Mouse (Mus musculus) embryonic facial prominence, embryonic 15.5 days (tissue): ENCODE data around the gene Cadps. TPM values are rescaled to one million over a fixed set of nuclear protein-coding genes. Genes with fewer than 3 reads are reported as not detected.

Experiments used
- ATAC-seq: fragments of 200-750 bp; cut with Nextera tagmentation; 2 replicates; pipeline ENCODE4 v1.8.0; 2017; ENCODE audit warnings: low read depth, moderate TSS enrichment; ENCODE audit not compliant: insufficient number of reproducible peaks, low FRiP score, low TSS enrichment
- H3K27ac ChIP-seq: fragments of 300-500 bp; sonication (generic); replicated peaks from 2 replicates; pipeline ENCODE4 v1.5.1; 2015; ENCODE audit warnings: mild to moderate bottlenecking, inconsistent platforms
- H3K27me3 ChIP-seq: fragments of 300-500 bp; sonication (generic); 2 replicates; pipeline ENCODE4 v1.6.1; 2015; ENCODE audit warnings: inconsistent platforms
- H3K36me3 ChIP-seq: fragments of 300-500 bp; sonication (generic); 2 replicates; pipeline ENCODE4 v1.6.1; 2015; ENCODE audit warnings: mild to moderate bottlenecking, inconsistent platforms
- H3K4me1 ChIP-seq: fragments of 300-500 bp; sonication (generic); 2 replicates; pipeline ENCODE4 v1.6.1; 2015; ENCODE audit warnings: inconsistent platforms
- H3K4me2 ChIP-seq: fragments of 300-500 bp; sonication (generic); replicated peaks from 2 replicates; pipeline ENCODE4 v1.6.1; 2015; ENCODE audit warnings: mild to moderate bottlenecking, inconsistent platforms
- H3K4me3 ChIP-seq: fragments of 300-500 bp; sonication (generic); replicated peaks from 2 replicates; pipeline ENCODE4 v1.5.1; 2015; ENCODE audit warnings: mild to moderate bottlenecking, inconsistent platforms
- H3K9ac ChIP-seq: fragments of 300-500 bp; sonication (generic); 2 replicates; pipeline ENCODE4 v1.6.1; 2015; ENCODE audit warnings: inconsistent platforms
- H3K9me3 ChIP-seq: fragments of 300-500 bp; sonication (generic); replicated peaks from 2 replicates; pipeline ENCODE4 v1.6.1; 2016; ENCODE audit warnings: inconsistent platforms
- WGBS: fragments of 180-500 bp; shearing (Covaris S2); methylation state at CpG from one replicate; pipeline ENCODE4 v1.1.7; 2015; 5-methylcytosine and 5-hydroxymethylcytosine counted together
- polyA plus RNA-seq: library from polyadenylated mRNA; unstranded; fragments of >200 nt; fragmentation: Nextera tagmentation; extraction: Ambion mirVana; gene quantifications from 2 replicates; pipeline ENCODE4 v1.2.1, GENCODE M21; 2015

Cadps gene
- polyA plus RNA-seq, 1 experiment from 2014 or later, result 1.4 TPM

DNA sequence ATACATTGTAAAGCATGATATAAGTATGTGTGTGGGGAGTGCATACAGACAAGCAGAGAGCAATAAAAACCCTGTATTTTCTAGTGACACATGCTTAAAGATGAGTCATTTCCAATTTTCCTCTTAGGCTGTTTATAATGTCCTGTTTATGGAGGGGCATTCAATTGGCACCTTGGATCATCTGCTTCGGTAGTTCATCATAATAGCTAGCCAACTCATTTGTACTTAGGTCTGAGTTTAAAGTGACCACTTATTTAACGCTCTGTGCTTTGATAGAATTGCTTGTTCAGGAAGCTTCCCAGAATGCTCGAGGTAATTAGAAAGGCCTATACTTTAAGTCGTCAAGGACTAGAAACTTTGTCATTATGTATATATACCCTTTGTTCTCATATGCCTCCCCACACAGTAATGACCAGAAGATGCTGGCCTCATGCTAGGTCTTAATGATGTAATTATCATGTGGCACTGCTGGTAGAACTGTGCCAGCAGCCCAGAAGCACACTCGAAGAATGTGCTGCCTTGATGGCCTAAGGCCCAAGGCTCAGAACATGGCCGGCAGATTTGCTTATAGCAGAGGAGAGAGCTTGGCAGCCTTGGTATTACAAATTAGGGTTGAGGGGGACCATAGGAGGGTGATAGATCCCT is 179.9 kb downstream of the Cadps start:
- Histone ChIP-seq H3K9ac (no peak overlapping the region), H3K4me3 (no peak overlapping the region), H3K36me3 (no peaks in the 10 kb centered on the region), H3K4me2 (no peak overlapping the region), H3K4me1 (no peaks in the 10 kb centered on the region), H3K27ac (no peak overlapping the region), H3K27me3 (no peaks in the 10 kb centered on the region), H3K9me3 (no peaks in the 10 kb centered on the region)
- 80% methylated on average over 6 of the region's 6 CpGs for WGBS
- no peak for ATAC-seq

DNA sequence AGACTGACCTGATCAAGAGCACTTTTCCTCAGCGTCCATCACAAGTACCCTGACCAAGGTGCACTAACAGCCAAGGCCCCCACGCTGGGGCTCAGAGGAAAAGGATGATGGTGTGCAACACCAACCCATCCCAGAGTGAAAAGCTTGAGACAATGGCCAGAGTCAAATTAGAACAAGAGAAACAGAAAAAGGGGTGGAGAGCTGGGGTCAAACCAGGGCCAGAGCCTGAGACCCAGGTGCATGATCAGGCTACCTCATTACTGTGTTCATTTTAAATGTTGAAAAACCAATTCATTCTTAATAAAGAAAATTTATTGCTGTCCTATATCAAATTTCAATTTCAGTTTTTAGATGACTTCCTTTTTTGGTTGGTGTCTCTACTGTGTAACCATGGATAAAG is 184.1 kb downstream of the Cadps start:
- Histone ChIP-seq H3K9ac (no peak overlapping the region), H3K27ac (no peak overlapping the region), H3K4me1 (no peaks in the 10 kb centered on the region), H3K9me3 (no peaks in the 10 kb centered on the region), H3K27me3 (no peaks in the 10 kb centered on the region), H3K36me3 (no peaks in the 10 kb centered on the region), H3K4me3 (no peak overlapping the region), H3K4me2 (no peak overlapping the region)
- 64% methylated on average over 2 of the region's 2 CpGs for WGBS
- no peak for ATAC-seq

DNA sequence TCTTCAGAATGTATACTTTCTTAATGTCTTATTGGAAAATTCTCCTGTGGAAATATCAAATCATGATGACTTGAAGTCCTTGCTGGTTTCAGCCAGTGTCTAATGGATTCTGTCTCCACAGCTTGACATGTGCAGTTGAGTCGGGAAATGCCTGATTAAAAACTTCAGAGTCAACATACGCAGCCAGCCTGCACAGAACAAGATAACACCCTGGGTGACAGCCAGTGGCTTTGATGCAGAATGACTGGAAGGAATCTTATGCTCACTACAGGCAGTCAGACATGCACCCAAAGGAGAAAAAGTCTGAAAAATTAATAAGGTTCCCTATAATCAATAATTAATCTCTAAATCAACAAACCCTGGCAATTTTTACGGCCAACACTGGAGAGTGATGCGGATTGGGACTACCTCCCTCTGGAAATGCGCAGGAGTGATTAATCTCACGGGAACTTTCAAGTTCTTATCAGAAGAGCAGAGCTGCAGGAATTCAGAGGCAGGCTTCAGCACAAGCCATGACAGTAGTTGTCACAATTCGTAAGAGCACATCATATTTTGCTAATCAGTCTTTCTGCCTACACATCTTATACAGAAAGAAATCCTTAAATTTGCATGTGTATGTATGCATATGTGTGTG is 185.6 kb downstream of the Cadps start:
- H3K9ac ChIP-seq, result no peak overlapping the region
- H3K9me3 ChIP-seq, result no peaks in the 10 kb centered on the region
- WGBS, result 75% methylated on average over 7 of the region's 7 CpGs
- H3K4me2 ChIP-seq, result no peak overlapping the region
- H3K4me1 ChIP-seq, result no peaks in the 10 kb centered on the region
- no peak for ATAC-seq
- H3K27ac ChIP-seq, result no peak overlapping the region
- H3K4me3 ChIP-seq, result no peak overlapping the region
- H3K36me3 ChIP-seq, result no peaks in the 10 kb centered on the region
- H3K27me3 ChIP-seq, result no peaks in the 10 kb centered on the region

GRCm38 (mm10) chr14:12624256-12625130 is 198.4 kb downstream of the Cadps start:
- 76% methylated on average over 11 of the region's 11 CpGs for WGBS
- Histone ChIP-seq H3K9ac (no peak overlapping the region), H3K27me3 (no peaks in the 10 kb centered on the region), H3K9me3 (no peaks in the 10 kb centered on the region), H3K27ac (no peak overlapping the region), H3K4me1 (no peaks in the 10 kb centered on the region), H3K4me2 (no peak overlapping the region), H3K4me3 (no peak overlapping the region), H3K36me3 (no peaks in the 10 kb centered on the region)
- ATAC-seq, result no peak

DNA sequence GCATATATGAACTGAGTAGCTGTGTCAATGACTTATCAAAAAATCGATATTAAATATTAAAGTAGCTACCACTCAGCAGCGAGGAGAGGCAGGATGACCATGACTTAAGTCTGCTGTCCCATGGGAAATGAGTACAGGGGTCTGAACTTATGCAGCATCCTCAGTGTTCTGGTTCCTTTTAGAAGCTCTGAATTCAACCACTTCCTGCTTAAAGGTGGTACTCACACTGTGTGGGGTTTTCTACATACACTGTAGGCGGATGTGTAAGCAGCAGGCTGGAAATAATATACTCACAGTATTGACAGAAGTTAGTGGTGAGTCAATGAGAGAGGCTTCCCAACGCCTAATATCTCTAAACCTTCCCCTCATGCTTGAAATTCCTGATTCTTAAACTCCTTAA is 215.9 kb downstream of the Cadps start:
- 76% methylated on average over 4 of the region's 4 CpGs for WGBS
- Histone ChIP-seq H3K9me3 (no peaks in the 10 kb centered on the region), H3K27ac (no peak overlapping the region), H3K4me2 (no peak overlapping the region), H3K9ac (no peak overlapping the region), H3K4me1 (no peaks in the 10 kb centered on the region), H3K36me3 (no peaks in the 10 kb centered on the region), H3K27me3 (no peaks in the 10 kb centered on the region), H3K4me3 (no peak overlapping the region)
- ATAC-seq, result no peak

DNA sequence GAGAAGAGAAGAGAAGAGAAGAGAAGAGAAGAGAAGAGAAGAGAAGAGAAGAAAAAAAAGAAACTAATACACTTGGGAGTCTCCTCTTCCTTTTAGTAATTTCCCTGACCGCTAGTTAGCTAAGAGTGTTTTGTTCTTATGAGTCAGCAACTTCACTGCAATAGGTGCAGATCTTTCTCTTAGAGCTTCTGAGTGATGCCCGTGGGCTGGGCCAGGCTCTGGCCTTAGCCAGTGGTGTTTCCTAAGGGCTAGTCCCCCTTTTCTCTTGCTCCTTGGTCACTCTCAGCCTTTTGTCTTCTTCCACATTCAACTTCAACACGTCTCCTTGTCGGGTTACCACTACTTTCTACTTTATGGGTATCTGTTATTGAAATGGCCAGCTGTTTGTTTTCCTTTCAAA is 216.7 kb downstream of the Cadps start:
- H3K4me1 ChIP-seq, result no peaks in the 10 kb centered on the region
- H3K4me2 ChIP-seq, result no peak overlapping the region
- H3K36me3 ChIP-seq, result no peaks in the 10 kb centered on the region
- WGBS, result 73% methylated on average over 4 of the region's 4 CpGs
- H3K9ac ChIP-seq, result no peak overlapping the region
- no peak for ATAC-seq
- H3K4me3 ChIP-seq, result no peak overlapping the region
- H3K27me3 ChIP-seq, result no peaks in the 10 kb centered on the region
- no peaks in the 10 kb centered on the region for H3K9me3 ChIP-seq
- H3K27ac ChIP-seq, result no peak overlapping the region

GRCm38 (mm10) chr14:12602080-12602479 is 220.8 kb downstream of the Cadps start:
- no peak overlapping the region for H3K4me2 ChIP-seq
- no peaks in the 10 kb centered on the region for H3K9me3 ChIP-seq
- no peaks in the 10 kb centered on the region for H3K36me3 ChIP-seq
- H3K9ac ChIP-seq, result no peak overlapping the region
- WGBS, result 70% methylated on average over 2 of the region's 2 CpGs
- no peak overlapping the region for H3K27ac ChIP-seq
- no peak for ATAC-seq
- H3K4me3 ChIP-seq, result no peak overlapping the region
- H3K27me3 ChIP-seq, result no peaks in the 10 kb centered on the region
- no peaks in the 10 kb centered on the region for H3K4me1 ChIP-seq

- Histone ChIP-seq H3K27me3 (no peaks in the 10 kb centered on the region), H3K9ac (no peak overlapping the region), H3K27ac (no peak overlapping the region), H3K4me2 (no peak overlapping the region), H3K9me3 (no peaks in the 10 kb centered on the region), H3K4me3 (no peak overlapping the region), H3K36me3 (no peaks in the 10 kb centered on the region), H3K4me1 (no peaks in the 10 kb centered on the region)
- WGBS, result 70% methylated on average over 4 of the region's 4 CpGs
- no peak for ATAC-seq
Observed at GRCm38 (mm10) chr14:12595326-12595725, 227.6 kb downstream of the Cadps start.

- H3K36me3 ChIP-seq, result no peaks in the 10 kb centered on the region
- WGBS, result 74% methylated on average over 5 of the region's 5 CpGs
- H3K4me1 ChIP-seq, result no peaks in the 10 kb centered on the region
- no peaks in the 10 kb centered on the region for H3K9me3 ChIP-seq
- no peak overlapping the region for H3K27ac ChIP-seq
- ATAC-seq, result no peak
- H3K4me2 ChIP-seq, result no peak overlapping the region
- H3K9ac ChIP-seq, result no peak overlapping the region
- no peaks in the 10 kb centered on the region for H3K27me3 ChIP-seq
- no peak overlapping the region for H3K4me3 ChIP-seq
Observed at GRCm38 (mm10) chr14:12592472-12593075, 230.3 kb downstream of the Cadps start.

DNA sequence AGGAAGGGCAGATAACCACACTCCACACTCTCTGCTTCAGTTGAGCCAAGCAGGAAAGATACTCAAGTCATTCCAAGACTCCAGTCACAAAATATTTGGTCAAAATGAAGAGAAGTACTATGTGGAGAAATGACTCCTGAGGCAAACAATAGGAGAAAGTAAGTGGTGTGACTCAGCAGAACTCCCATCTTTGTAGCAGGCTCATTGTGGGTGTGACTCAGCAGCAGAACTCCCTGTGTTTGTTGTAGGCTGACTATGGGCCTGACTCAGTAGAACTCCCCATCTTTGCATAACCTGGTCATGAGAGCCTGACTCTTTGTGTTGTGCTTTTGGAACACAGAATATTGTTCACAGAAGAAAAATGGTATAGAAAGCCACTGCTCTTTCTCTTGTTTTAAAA is 231.1 kb downstream of the Cadps start:
- Histone ChIP-seq H3K4me3 (no peak overlapping the region), H3K4me1 (no peaks in the 10 kb centered on the region), H3K27me3 (no peaks in the 10 kb centered on the region), H3K36me3 (no peaks in the 10 kb centered on the region), H3K9ac (no peak overlapping the region), H3K27ac (no peak overlapping the region), H3K9me3 (no peaks in the 10 kb centered on the region), H3K4me2 (no peak overlapping the region)
- no peak for ATAC-seq

- H3K4me1 ChIP-seq, result no peaks in the 10 kb centered on the region
- no peak for ATAC-seq
- no peaks in the 10 kb centered on the region for H3K9me3 ChIP-seq
- no peak overlapping the region for H3K4me2 ChIP-seq
- H3K9ac ChIP-seq, result no peak overlapping the region
- H3K4me3 ChIP-seq, result no peak overlapping the region
- 79% methylated on average over 5 of the region's 5 CpGs for WGBS
- no peaks in the 10 kb centered on the region for H3K36me3 ChIP-seq
- no peak overlapping the region for H3K27ac ChIP-seq
- 0 out of 2 replicates have a peak, but pooled peaks cover 3% of the 10 kb centered on the region for H3K27me3 ChIP-seq
Observed at GRCm38 (mm10) chr14:12583536-12583935, 239.3 kb downstream of the Cadps start.
